Mouse (Mus musculus): ENCODE measurements around the gene Olfr1490.
"Not testable (repeated sequence)": the region's sequence is repeated elsewhere in the genome, so short reads cannot be mapped to it uniquely, and the experiment has no call there.

Gene Olfr1490

DNA sequence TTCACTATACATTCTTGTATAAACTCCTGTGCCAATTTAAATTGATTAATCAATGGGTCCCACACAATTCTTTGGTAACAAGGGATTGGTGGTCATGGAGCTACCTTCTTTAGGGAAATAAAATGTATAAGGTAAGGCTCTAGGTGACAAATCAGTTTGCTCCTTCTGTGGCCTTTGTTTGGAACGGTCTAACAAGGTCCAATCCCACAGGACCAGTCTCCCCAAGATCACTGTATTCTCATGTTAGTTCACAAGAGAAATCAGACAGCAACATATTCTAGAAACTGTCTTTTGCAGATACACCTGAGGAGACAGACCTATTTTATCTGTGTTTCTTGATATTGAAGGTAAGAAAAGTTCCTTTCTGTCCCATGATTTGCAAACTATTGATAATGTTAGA, at the start of gene Olfr1490:
Olfr1490 (plus strand) TSS at position 301 of the 400 bp plus-strand sequence.
- in situ Hi-C loops (cut with MboI, MseI) = no loop called here

DNA sequence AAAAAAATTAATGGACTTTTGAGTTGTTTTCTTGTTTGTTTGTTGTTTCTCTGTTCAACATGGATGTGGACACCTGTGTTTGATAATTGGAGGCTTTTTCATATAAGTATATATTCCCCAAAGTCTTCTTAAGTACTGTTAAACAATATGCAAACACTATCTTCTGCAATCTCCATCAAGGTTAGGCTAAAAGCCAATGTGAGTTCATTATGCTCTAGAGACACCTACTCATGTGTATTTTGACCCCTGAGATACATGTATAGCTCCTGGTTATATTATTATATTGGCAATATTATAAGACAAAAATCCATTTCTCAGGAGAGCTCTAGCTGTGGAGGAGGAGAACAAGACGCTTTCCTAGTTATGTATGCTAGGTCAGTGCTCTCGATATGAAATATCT, 33.8 kb upstream of the Olfr1490 start, which contains the start of gene Olfr1487:
Olfr1487 (plus strand) TSS at position 301 of the 400 bp plus-strand sequence.
- in situ Hi-C loops (cut with MboI, MseI) = not testable (repeated sequence)

DNA sequence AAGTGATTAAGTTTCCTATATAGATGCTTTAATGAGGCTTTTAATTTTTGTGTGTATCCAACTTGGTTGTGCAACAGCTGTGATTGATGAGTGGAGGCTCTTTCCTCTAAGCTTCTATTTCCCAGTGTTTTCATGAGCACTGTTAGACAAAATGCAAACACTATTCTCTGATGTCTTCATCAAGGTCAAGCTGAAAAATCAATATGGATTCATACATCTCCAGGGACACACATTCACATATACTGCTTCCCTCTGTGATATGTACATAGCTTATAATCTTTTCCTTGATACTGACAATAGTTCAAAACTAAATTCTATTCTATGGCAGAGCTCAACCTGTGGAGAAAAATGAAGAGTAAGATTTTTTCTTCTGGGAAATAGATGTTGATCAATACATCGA, 19.6 kb upstream of the Olfr1490 start, which contains the start of gene Olfr1489:
Olfr1489 (plus strand) TSS at position 301 of the 400 bp plus-strand sequence.
- in situ Hi-C loops (cut with MboI, MseI) = no loop called here

DNA sequence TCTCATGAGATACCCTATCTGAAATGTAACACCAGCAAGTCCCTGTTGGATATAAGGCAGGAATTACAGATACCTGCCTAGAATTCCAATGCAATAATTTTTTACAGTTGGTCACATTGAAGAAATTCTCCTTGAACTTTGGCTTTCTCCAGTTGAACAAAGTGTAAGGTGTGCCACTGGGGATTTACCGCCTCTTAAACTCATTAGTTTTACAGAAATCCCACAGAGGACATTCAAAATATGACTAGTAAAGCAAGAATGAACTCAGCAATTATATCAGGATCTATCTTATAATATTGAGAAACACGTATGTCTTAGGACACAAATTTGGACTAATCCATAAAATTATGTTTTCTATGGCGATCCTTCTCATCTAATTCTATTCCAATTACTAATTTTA, 46.1 kb downstream of the Olfr1490 start, which contains the start of gene Olfr1491:
Olfr1491 (plus strand) TSS at position 301 of the 400 bp plus-strand sequence.
- in situ Hi-C loops (cut with MboI, MseI) = no loop called here
